19 mouse cellular contexts compared by ENCODE assay signal in genomic region chr10:128508260-128508659, GRCm38 (mm10). TPM values are rescaled to one million over a fixed set of nuclear protein-coding genes. Genes with fewer than 3 reads are reported as not detected.
DNase-seq lines count a peak whose midpoint lies in the region; ATAC-seq and TF ChIP-seq lines count a peak whose summit lies in the region.
"Had no signal": no experiment of that assay in that cellular context is flagged by ENCODE, and none has a peak within 500 bp of the region (broad histone marks: within the 10 kb centered on the region; RNA-seq: fewer than 3 reads in every experiment).

No protein-coding gene starts in this region.

- H3K27ac ChIP-seq in intestine, embryonic 15.5 days = peak overlapping the region; percentile 9; the same call in 1 of the 2 replicates
- H3K27ac ChIP-seq in intestine, embryonic 16.5 days (ENCODE audit: low read length) = no peak overlapping the region
- H3K27ac ChIP-seq in lung, postnatal 0 days (ENCODE audit: low read length) = peak overlapping the region; percentile 39; the same call in 1 of the 2 replicates
- peak overlapping the region; percentile 33; the same call in 1 of the 2 replicates for H3K27ac ChIP-seq in stomach, embryonic 14.5 days (ENCODE audit: low read length)
- H3K27ac ChIP-seq: hindbrain, embryonic 13.5 days; midbrain, embryonic 12.5 days; neural tube, embryonic 15.5 days had no signal

- H3K4me1 ChIP-seq in intestine, embryonic 15.5 days (replicated peaks) = 0 out of 2 replicates have a peak, but pooled peaks cover 4% of the 10 kb centered on the region
- peaks cover 13% of the 10 kb centered on the region; the same call in 1 of the 2 replicates for H3K4me1 ChIP-seq in intestine, embryonic 16.5 days (ENCODE audit: control insufficient read depth, insufficient read depth, low read length)
- 0 out of 2 replicates have a peak, but pooled peaks cover 3% of the 10 kb centered on the region for H3K4me1 ChIP-seq in lung, postnatal 0 days (ENCODE audit: insufficient read depth, low read depth, low read length)
- 0 out of 2 replicates have a peak, but pooled peaks cover 2% of the 10 kb centered on the region for H3K4me1 ChIP-seq in stomach, embryonic 14.5 days (ENCODE audit: control insufficient read depth, insufficient read depth, low read length)
- H3K4me1 ChIP-seq: midbrain, embryonic 12.5 days had no signal

- no peak overlapping the region for H3K4me2 ChIP-seq in intestine, embryonic 15.5 days (replicated peaks)
- H3K4me2 ChIP-seq in intestine, embryonic 16.5 days (ENCODE audit: low read depth, low read length) = no peak overlapping the region
- H3K4me2 ChIP-seq in lung, postnatal 0 days (replicated peaks; ENCODE audit: low read depth, low read length) = no peak overlapping the region
- H3K4me2 ChIP-seq in stomach, embryonic 14.5 days (replicated peaks; ENCODE audit: low read depth, low read length) = no peak overlapping the region
- H3K4me2 ChIP-seq: hindbrain, embryonic 13.5 days; midbrain, embryonic 12.5 days; neural tube, embryonic 15.5 days had no signal

- H3K9me3 ChIP-seq in intestine, embryonic 15.5 days = no peaks in the 10 kb centered on the region
- no peaks in the 10 kb centered on the region for H3K9me3 ChIP-seq in intestine, embryonic 16.5 days (ENCODE audit: control insufficient read depth, low read length)
- H3K9me3 ChIP-seq in lung, postnatal 0 days (ENCODE audit: low read length) = no peaks in the 10 kb centered on the region
- no peaks in the 10 kb centered on the region for H3K9me3 ChIP-seq in stomach, embryonic 14.5 days (ENCODE audit: control insufficient read depth, low read depth, low read length)
- H3K9me3 ChIP-seq: hindbrain, embryonic 13.5 days; neural tube, embryonic 15.5 days had no signal

- H3K9ac ChIP-seq in intestine, embryonic 15.5 days = no peak overlapping the region
- H3K9ac ChIP-seq in intestine, embryonic 16.5 days (ENCODE audit: low read depth, low read length) = no peak overlapping the region
- no peak overlapping the region for H3K9ac ChIP-seq in lung, postnatal 0 days (replicated peaks; ENCODE audit: low read depth)
- no peak overlapping the region for H3K9ac ChIP-seq in stomach, embryonic 14.5 days (replicated peaks; ENCODE audit: low read depth, low read length)
- H3K9ac ChIP-seq: forebrain, postnatal 0 days; hindbrain, embryonic 13.5 days; midbrain, embryonic 12.5 days; neural tube, embryonic 15.5 days had no signal

- DNase-seq in lung, postnatal 0 days (ENCODE audit: low spot score) = peak; percentile 81
- no peak for DNase-seq in lung, postnatal 36 days
- no peak for DNase-seq in left cerebral cortex, adult 9 months (ENCODE audit: low spot score in 2 of 2)
- DNase-seq in left cerebral cortex, postnatal 36 days (ENCODE audit: low spot score in 2 of 2) = no peak
- DNase-seq: adrenal gland, postnatal 14 days; cerebellum, adult 8-10 months; forebrain, postnatal 0 days; gastrocnemius, postnatal 25 days; heart, postnatal 36 days; kidney, postnatal 4 days; liver; thymus, postnatal 14 days had no signal

- H3K27me3 ChIP-seq in intestine, embryonic 15.5 days (replicated peaks) = no peaks in the 10 kb centered on the region
- no peaks in the 10 kb centered on the region for H3K27me3 ChIP-seq in intestine, embryonic 16.5 days (replicated peaks; ENCODE audit: control insufficient read depth, insufficient read depth, low read length)
- no peaks in the 10 kb centered on the region for H3K27me3 ChIP-seq in lung, postnatal 0 days (replicated peaks; ENCODE audit: insufficient read depth, low read length)
- H3K27me3 ChIP-seq in stomach, embryonic 14.5 days (ENCODE audit: control insufficient read depth, insufficient read depth, low read length) = no peaks in the 10 kb centered on the region
- H3K27me3 ChIP-seq: hindbrain, embryonic 13.5 days; midbrain, embryonic 12.5 days; neural tube, embryonic 15.5 days had no signal

- WGBS in intestine, embryonic 15.5 days = 62% methylated on average over 9 of the region's 9 CpGs
- 67% methylated on average over 9 of the region's 9 CpGs for WGBS in intestine, embryonic 16.5 days
- WGBS in lung, postnatal 0 days = 45% methylated on average over 9 of the region's 9 CpGs
- 55% methylated on average over 9 of the region's 9 CpGs for WGBS in stomach, embryonic 14.5 days

- no peak for ATAC-seq in intestine, embryonic 15.5 days
- no peak for ATAC-seq in intestine, embryonic 16.5 days
- peak; percentile 29; the same call in 1 of the 2 replicates for ATAC-seq in lung, postnatal 0 days
- ATAC-seq in stomach, embryonic 14.5 days (ENCODE audit: insufficient number of reproducible peaks, insufficient read depth, low FRiP score, low read depth) = no peak
- ATAC-seq: forebrain, postnatal 0 days; inflammation-experienced regulatory T-cells, adult 6 months had no signal

- intact Hi-C loops in left cerebral cortex, postnatal 36 days (cut with DNase I) = no loop called here

- TF ChIP-seq EP300 in lung, postnatal 0 days (IDR thresholded peaks at IDR 0.05) = no peak

- 0 out of 2 replicates have a peak, but pooled peaks cover 7% of the 10 kb centered on the region for H3K36me3 ChIP-seq in intestine, embryonic 15.5 days
- peaks cover 5% of the 10 kb centered on the region; the same call in 1 of the 2 replicates for H3K36me3 ChIP-seq in intestine, embryonic 16.5 days (ENCODE audit: control insufficient read depth, insufficient read depth, low read length)
- H3K36me3 ChIP-seq in lung, postnatal 0 days (ENCODE audit: insufficient read depth, low read length) = peaks cover 20% of the 10 kb centered on the region
- H3K36me3 ChIP-seq in stomach, embryonic 14.5 days (ENCODE audit: control insufficient read depth, insufficient read depth, low read length) = peaks cover 10% of the 10 kb centered on the region; the same call in 1 of the 2 replicates

- no peak overlapping the region for H3K4me3 ChIP-seq in intestine, embryonic 15.5 days (replicated peaks)
- H3K4me3 ChIP-seq in intestine, embryonic 16.5 days (ENCODE audit: low read length) = no peak overlapping the region
- no peak overlapping the region for H3K4me3 ChIP-seq in lung, postnatal 0 days (ENCODE audit: low read depth, low read length)
- no peak overlapping the region for H3K4me3 ChIP-seq in stomach, embryonic 14.5 days (ENCODE audit: low read depth, low read length)
- H3K4me3 ChIP-seq: hindbrain, embryonic 13.5 days; midbrain, embryonic 12.5 days; neural tube, embryonic 15.5 days had no signal

- TF ChIP-seq CTCF in lung, postnatal 0 days (IDR thresholded peaks at IDR 0.05) = no peak

RNA-seq across cellular contexts. Expression of gene Myl6b, which starts 9.8 kb away (rescaled TPM):
- polyA plus RNA-seq in intestine, embryonic 15.5 days (2015; fragmentation: Nextera tagmentation; extraction: Ambion mirVana) = 2.4 and 2.7 TPM in 2 replicates
- polyA plus RNA-seq in intestine, embryonic 16.5 days (2015; fragmentation: Nextera tagmentation; extraction: Ambion mirVana) = 2.8 TPM in 2 replicates
- 5.5 and 5.9 TPM in 2 replicates for polyA plus RNA-seq in lung, postnatal 0 days (2015; fragmentation: Nextera tagmentation; extraction: Ambion mirVana)
- polyA plus RNA-seq in stomach, embryonic 14.5 days (2014; fragmentation: Nextera tagmentation; extraction: Ambion mirVana) = 3.2 and 3.4 TPM in 2 replicates
- total RNA-seq in left cerebral cortex, postnatal 36 days (2021) = 10 to 100 TPM; 26.3 to 27.0 TPM

RNA-seq across cellular contexts. Expression of gene Myl6, which starts 14.3 kb away (rescaled TPM):
- 1,676 and 1,825 TPM in 2 replicates for polyA plus RNA-seq in intestine, embryonic 15.5 days (2015; fragmentation: Nextera tagmentation; extraction: Ambion mirVana)
- 1,841 and 1,876 TPM in 2 replicates for polyA plus RNA-seq in intestine, embryonic 16.5 days (2015; fragmentation: Nextera tagmentation; extraction: Ambion mirVana)
- 1,888 and 2,049 TPM in 2 replicates for polyA plus RNA-seq in lung, postnatal 0 days (2015; fragmentation: Nextera tagmentation; extraction: Ambion mirVana)
- 1,824 and 1,933 TPM in 2 replicates for polyA plus RNA-seq in stomach, embryonic 14.5 days (2014; fragmentation: Nextera tagmentation; extraction: Ambion mirVana)
- 100 to 1,000 TPM; 547 to 629 TPM for total RNA-seq in left cerebral cortex, postnatal 36 days (2021)

RNA-seq across cellular contexts. Expression of gene Esyt1, which starts 17.4 kb away (rescaled TPM):
- polyA plus RNA-seq in intestine, embryonic 15.5 days (2015; fragmentation: Nextera tagmentation; extraction: Ambion mirVana) = 28.4 and 29.3 TPM in 2 replicates
- 24.4 and 25.7 TPM in 2 replicates for polyA plus RNA-seq in intestine, embryonic 16.5 days (2015; fragmentation: Nextera tagmentation; extraction: Ambion mirVana)
- 31.1 and 38.2 TPM in 2 replicates for polyA plus RNA-seq in lung, postnatal 0 days (2015; fragmentation: Nextera tagmentation; extraction: Ambion mirVana)
- 25.8 and 28.9 TPM in 2 replicates for polyA plus RNA-seq in stomach, embryonic 14.5 days (2014; fragmentation: Nextera tagmentation; extraction: Ambion mirVana)
- 1 to 10 TPM; 8.5 to 9.0 TPM for total RNA-seq in left cerebral cortex, postnatal 36 days (2021)

RNA-seq across cellular contexts. Expression of gene Zc3h10, which starts 39.3 kb away (rescaled TPM):
- polyA plus RNA-seq in intestine, embryonic 15.5 days (2015; fragmentation: Nextera tagmentation; extraction: Ambion mirVana) = 14.5 and 15.2 TPM in 2 replicates
- polyA plus RNA-seq in intestine, embryonic 16.5 days (2015; fragmentation: Nextera tagmentation; extraction: Ambion mirVana) = 13.3 and 13.6 TPM in 2 replicates
- polyA plus RNA-seq in lung, postnatal 0 days (2015; fragmentation: Nextera tagmentation; extraction: Ambion mirVana) = 13.6 and 15.3 TPM in 2 replicates
- polyA plus RNA-seq in stomach, embryonic 14.5 days (2014; fragmentation: Nextera tagmentation; extraction: Ambion mirVana) = 8.8 and 10.7 TPM in 2 replicates
- total RNA-seq in left cerebral cortex, postnatal 36 days (2021) = 10 to 100 TPM; 14.2 to 15.0 TPM

RNA-seq across cellular contexts. Expression of gene Rpl41, which starts 40.8 kb away (rescaled TPM):
- polyA plus RNA-seq in intestine, embryonic 15.5 days (2015; fragmentation: Nextera tagmentation; extraction: Ambion mirVana) = 3,667 and 3,915 TPM in 2 replicates
- polyA plus RNA-seq in intestine, embryonic 16.5 days (2015; fragmentation: Nextera tagmentation; extraction: Ambion mirVana) = 3,191 and 3,364 TPM in 2 replicates
- polyA plus RNA-seq in lung, postnatal 0 days (2015; fragmentation: Nextera tagmentation; extraction: Ambion mirVana) = 2,921 and 3,267 TPM in 2 replicates
- 4,724 and 5,059 TPM in 2 replicates for polyA plus RNA-seq in stomach, embryonic 14.5 days (2014; fragmentation: Nextera tagmentation; extraction: Ambion mirVana)
- total RNA-seq in left cerebral cortex, postnatal 36 days (2021) = 1,000 to 10,000 TPM; 1,491 to 1,683 TPM
